Mouse (Mus musculus) small intestine, adult 2 months (tissue): ENCODE results near the gene Cox6a2. TPM values are rescaled to one million over a fixed set of nuclear protein-coding genes. Genes with fewer than 3 reads are reported as not detected.

Experiments used
- H3K27ac ChIP-seq: fragments of 200-500 bp; 2 replicates; pipeline ENCODE4 v1.5.1; 2012; ENCODE audit warnings: low read depth, low read length, control low read depth, inconsistent platforms; ENCODE audit not compliant: insufficient read depth
- H3K27me3 ChIP-seq: fragments of 200-500 bp; 2 replicates; pipeline ENCODE4 v1.6.1; 2012; ENCODE audit warnings: mild to moderate bottlenecking, moderate library complexity, low read length, inconsistent platforms; ENCODE audit not compliant: control insufficient read depth, insufficient read depth
- H3K36me3 ChIP-seq: fragments of 200-500 bp; 2 replicates; pipeline ENCODE4 v1.6.1; 2012; ENCODE audit warnings: mild to moderate bottlenecking, low read length, control low read depth, inconsistent platforms; ENCODE audit not compliant: control insufficient read depth, insufficient read depth
- H3K4me1 ChIP-seq: fragments of 200-500 bp; 2 replicates; pipeline ENCODE4 v1.6.1; 2012; ENCODE audit warnings: low read length, inconsistent platforms, mixed read lengths; ENCODE audit not compliant: control insufficient read depth, insufficient read depth, insufficient read length
- H3K4me3 ChIP-seq: fragments of 200-500 bp; 2 replicates; pipeline ENCODE4 v1.5.1; 2012; ENCODE audit warnings: low read depth, mild to moderate bottlenecking, control low read depth, inconsistent platforms, low read length, moderate library complexity
- CTCF ChIP-seq: fragments of 200-500 bp; IDR thresholded peaks from 2 replicates; pipeline ENCODE4 v1.5.1; 2012; ENCODE audit warnings: low read depth, mild to moderate bottlenecking, control low read depth, inconsistent platforms, low read length, moderate library complexity, mixed read lengths; ENCODE audit not compliant: insufficient replicate concordance, insufficient read length; ENCODE audit errors: extremely low read depth
- POLR2A ChIP-seq: fragments of 200-500 bp; IDR thresholded peaks from 2 replicates; pipeline ENCODE4 v1.6.1; 2012; ENCODE audit warnings: low read depth, mild to moderate bottlenecking, control low read depth, inconsistent platforms, low read length, moderate library complexity
- WGBS: fragments of 180-500 bp; shearing (Covaris S2); methylation state at CpG from one replicate; pipeline ENCODE4 v1.1.7; 2018; 5-methylcytosine and 5-hydroxymethylcytosine counted together
- polyA plus RNA-seq: library from polyadenylated mRNA; depleted of rRNA; stranded (reverse); fragments of >200 nt; gene quantifications from 2 replicates; pipeline ENCODE4 v1.2.3, GENCODE M21; 2012

The Cox6a2 gene
- polyA plus RNA-seq, 1 experiment, result 0.53 TPM

- H3K36me3 ChIP-seq, result peaks cover under 1% of the 10 kb centered on the region; the same call in 1 of the 2 replicates
- peaks cover 11% of the 10 kb centered on the region for H3K4me1 ChIP-seq
- H3K27ac ChIP-seq, result no peak overlapping the region
- 78% methylated on average over 2 of the region's 2 CpGs for WGBS
- no peaks in the 10 kb centered on the region for H3K27me3 ChIP-seq
- H3K4me3 ChIP-seq, result no peak overlapping the region
- TF ChIP-seq POLR2A (no peak), CTCF (no peak)
These were observed 28.6 kb upstream of the Cox6a2 start for GRCm38 (mm10) chr7:128234796-128235195.

- 35% methylated on average over 8 of the region's 8 CpGs for WGBS
These were observed 25.6 kb upstream of the Cox6a2 start for GRCm38 (mm10) chr7:128231741-128232140.

GRCm38 (mm10) chr7:128220936-128221335 lies 14.7 kb upstream of the Cox6a2 start:
- WGBS, result 87% methylated on average over 3 of the region's 3 CpGs
- TF ChIP-seq POLR2A, result no peak
- TF ChIP-seq CTCF, result no peak
- H3K36me3 ChIP-seq, result no peaks in the 10 kb centered on the region
- no peak overlapping the region for H3K27ac ChIP-seq
- no peaks in the 10 kb centered on the region for H3K27me3 ChIP-seq
- no peak overlapping the region for H3K4me3 ChIP-seq
- H3K4me1 ChIP-seq, result no peaks in the 10 kb centered on the region

More at GRCm38 (mm10) chr7:128231741-128232140, 25.6 kb upstream of the Cox6a2 start:
- Histone ChIP-seq H3K27me3 (no peaks in the 10 kb centered on the region), H3K36me3 (no peaks in the 10 kb centered on the region), H3K4me3 (no peak overlapping the region), H3K27ac (no peak overlapping the region), H3K4me1 (peaks cover 8% of the 10 kb centered on the region)
- TF ChIP-seq CTCF (no peak), POLR2A (no peak)

GRCm38 (mm10) chr7:128219952-128220351 lies 13.8 kb upstream of the Cox6a2 start:
- Histone ChIP-seq H3K27ac (no peak overlapping the region), H3K36me3 (no peaks in the 10 kb centered on the region), H3K27me3 (no peaks in the 10 kb centered on the region), H3K4me3 (no peak overlapping the region), H3K4me1 (no peaks in the 10 kb centered on the region)
- TF ChIP-seq POLR2A (no peak), CTCF (no peak)
- WGBS, result 85% methylated on average over 4 of the region's 4 CpGs

GRCm38 (mm10) chr7:128209826-128210225 lies 3.6 kb upstream of the Cox6a2 start:
- no peak for TF ChIP-seq CTCF
- no peak for TF ChIP-seq POLR2A
- H3K4me1 ChIP-seq, result peaks cover 8% of the 10 kb centered on the region
- no peaks in the 10 kb centered on the region for H3K36me3 ChIP-seq
- WGBS, result 51% methylated on average over 3 of the region's 3 CpGs
- no peak overlapping the region for H3K27ac ChIP-seq
- no peak overlapping the region for H3K4me3 ChIP-seq
- no peaks in the 10 kb centered on the region for H3K27me3 ChIP-seq

GRCm38 (mm10) chr7:128208187-128208586 lies 2.0 kb upstream of the Cox6a2 start:
- TF ChIP-seq POLR2A, result no peak
- TF ChIP-seq CTCF, result peak; percentile 81; the same call in 1 of the 2 replicates
- WGBS, result 6% methylated on average over 4 of the region's 4 CpGs
- Histone ChIP-seq H3K4me3 (no peak overlapping the region), H3K4me1 (peaks cover 8% of the 10 kb centered on the region), H3K36me3 (no peaks in the 10 kb centered on the region), H3K27ac (no peak overlapping the region), H3K27me3 (no peaks in the 10 kb centered on the region)

GRCm38 (mm10) chr7:128205695-128206094 lies 492 bp downstream of the Cox6a2 start:
- no peaks in the 10 kb centered on the region for H3K27me3 ChIP-seq
- no peak overlapping the region for H3K4me3 ChIP-seq
- no peak overlapping the region for H3K27ac ChIP-seq
- H3K36me3 ChIP-seq, result no peaks in the 10 kb centered on the region
- 74% methylated on average over 18 of the region's 18 CpGs for WGBS
- peaks cover 8% of the 10 kb centered on the region for H3K4me1 ChIP-seq
- TF ChIP-seq POLR2A (no peak), CTCF (no peak)
